Mouse (Mus musculus) telencephalon, adult 2 months (tissue): ENCODE data around the gene Adgrl1.
A peak's percentile ranks its signal among the peaks of the same experiment; 100 is the strongest.

ENCODE experiments used
- DNase-seq: peaks from one replicate; pipeline ENCODE4 v3.0.0-alpha.2; 2011; ENCODE audit warnings: low read depth, low spot score

Gene Adgrl1

GRCm38 (mm10) chr8:83901566-83902485, 1.9 kb downstream of the Adgrl1 start:
- no peak for DNase-seq

- DNase-seq, result no peak
Measured at GRCm38 (mm10) chr8:83902961-83903666, 3.2 kb downstream of the Adgrl1 start.

- DNase-seq, result no peak
Measured at GRCm38 (mm10) chr8:83908583-83908982, 8.7 kb downstream of the Adgrl1 start.

GRCm38 (mm10) chr8:83909311-83909710, 9.4 kb downstream of the Adgrl1 start:
- DNase-seq, result no peak

GRCm38 (mm10) chr8:83911809-83912731, 12.2 kb downstream of the Adgrl1 start:
- no peak for DNase-seq

- no peak for DNase-seq
Measured at GRCm38 (mm10) chr8:83914232-83914631, 14.3 kb downstream of the Adgrl1 start.

- no peak for DNase-seq
Measured at GRCm38 (mm10) chr8:83914860-83915259, 15.0 kb downstream of the Adgrl1 start.

GRCm38 (mm10) chr8:83916015-83916414, 16.1 kb downstream of the Adgrl1 start:
- no peak for DNase-seq

GRCm38 (mm10) chr8:83917566-83917965, 17.7 kb downstream of the Adgrl1 start:
- DNase-seq, result no peak

- peak; percentile 80 for DNase-seq
Measured at GRCm38 (mm10) chr8:83921558-83921957, 21.7 kb downstream of the Adgrl1 start.

GRCm38 (mm10) chr8:83922727-83923126, 22.8 kb downstream of the Adgrl1 start:
- no peak for DNase-seq

- no peak for DNase-seq
Measured at GRCm38 (mm10) chr8:83924585-83924984, 24.7 kb downstream of the Adgrl1 start.

- no peak for DNase-seq
Measured at GRCm38 (mm10) chr8:83926266-83926665, 26.4 kb downstream of the Adgrl1 start.

- DNase-seq, result no peak
Measured at GRCm38 (mm10) chr8:83934222-83934621, 34.3 kb downstream of the Adgrl1 start.

- DNase-seq, result no peak
Measured at GRCm38 (mm10) chr8:83934994-83935393, 35.1 kb downstream of the Adgrl1 start.

GRCm38 (mm10) chr8:83935435-83935834, 35.5 kb downstream of the Adgrl1 start:
- no peak for DNase-seq

GRCm38 (mm10) chr8:83937645-83938044, 37.7 kb downstream of the Adgrl1 start:
- no peak for DNase-seq

GRCm38 (mm10) chr8:83938330-83938729, 38.4 kb downstream of the Adgrl1 start:
- no peak for DNase-seq

GRCm38 (mm10) chr8:83941066-83941677, 41.3 kb downstream of the Adgrl1 start:
- DNase-seq, result no peak

GRCm38 (mm10) chr8:83942446-83942845, 42.5 kb downstream of the Adgrl1 start:
- peak; percentile 43 for DNase-seq

- no peak for DNase-seq
Measured at GRCm38 (mm10) chr8:83945540-83945939, 45.6 kb downstream of the Adgrl1 start.
